Mouse (Mus musculus) intestine, embryonic 15.5 days (tissue): Measurements from ENCODE around the gene Mdk. TPM values are rescaled to one million over a fixed set of nuclear protein-coding genes. Genes with fewer than 3 reads are reported as not detected.

ENCODE experiments used
- ATAC-seq: fragments of 200-750 bp; cut with Nextera tagmentation; 2 replicates; pipeline ENCODE4 v1.8.0; 2017; ENCODE audit warnings: moderate TSS enrichment, moderate library complexity
- H3K27ac ChIP-seq: fragments of 300-500 bp; sonication (generic); 2 replicates; pipeline ENCODE4 v1.5.1; 2015; ENCODE audit warnings: mild to moderate bottlenecking, inconsistent platforms
- H3K27me3 ChIP-seq: fragments of 300-500 bp; sonication (generic); replicated peaks from 2 replicates; pipeline ENCODE4 v1.6.1; 2015; ENCODE audit warnings: inconsistent platforms
- H3K36me3 ChIP-seq: fragments of 300-500 bp; sonication (generic); 2 replicates; pipeline ENCODE4 v1.6.1; 2015; ENCODE audit warnings: inconsistent platforms
- H3K4me1 ChIP-seq: fragments of 300-500 bp; sonication (generic); replicated peaks from 2 replicates; pipeline ENCODE4 v1.6.1; 2015; ENCODE audit warnings: inconsistent platforms
- H3K4me2 ChIP-seq: fragments of 300-500 bp; sonication (generic); replicated peaks from 2 replicates; pipeline ENCODE4 v1.6.1; 2015; ENCODE audit warnings: mild to moderate bottlenecking, inconsistent platforms
- H3K4me3 ChIP-seq: fragments of 300-500 bp; sonication (generic); replicated peaks from 2 replicates; pipeline ENCODE4 v1.5.1; 2015; ENCODE audit warnings: inconsistent platforms
- H3K9ac ChIP-seq: fragments of 300-500 bp; sonication (generic); 2 replicates; pipeline ENCODE4 v1.6.1; 2015; ENCODE audit warnings: inconsistent platforms
- H3K9me3 ChIP-seq: fragments of 300-500 bp; sonication (generic); 2 replicates; pipeline ENCODE4 v1.6.1; 2016; ENCODE audit warnings: inconsistent platforms
- WGBS: fragments of 180-500 bp; shearing (Covaris S2); methylation state at CpG from one replicate; pipeline ENCODE4 v1.1.7; 2015; 5-methylcytosine and 5-hydroxymethylcytosine counted together
- polyA plus RNA-seq: library from polyadenylated mRNA; unstranded; fragments of >200 nt; fragmentation: Nextera tagmentation; extraction: Ambion mirVana; gene quantifications from 2 replicates; pipeline ENCODE4 v1.2.1, GENCODE M21; 2015

The Mdk gene
- polyA plus RNA-seq, 1 experiment from 2014 or later = 652 TPM

GRCm38 (mm10) chr2:91927826-91928533 lies 4.1 kb downstream of the Mdk start:
- Histone ChIP-seq H3K27me3 (peaks cover 12% of the 10 kb centered on the region), H3K36me3 (no peaks in the 10 kb centered on the region), H3K27ac (no peak overlapping the region), H3K4me1 (peaks cover 44% of the 10 kb centered on the region), H3K9ac (no peak overlapping the region), H3K9me3 (no peaks in the 10 kb centered on the region), H3K4me2 (peak overlapping the region; percentile 46), H3K4me3 (no peak overlapping the region)
- WGBS = 44% methylated on average over 34 of the region's 34 CpGs
- ATAC-seq = no peak

- no peak within 1 kb of the TSS for H3K9ac ChIP-seq
- no peaks in the 10 kb centered on the region for H3K36me3 ChIP-seq
- peak within 1 kb of the TSS; percentile 46 for H3K4me2 ChIP-seq
- H3K4me3 ChIP-seq = no peak within 1 kb of the TSS
- ATAC-seq = no peak
- H3K27me3 ChIP-seq = peaks cover 22% of the 10 kb centered on the region
- H3K27ac ChIP-seq = no peak within 1 kb of the TSS
- 83% methylated on average over 3 of the region's 3 CpGs for WGBS
- no peaks in the 10 kb centered on the region for H3K9me3 ChIP-seq
- peaks cover 45% of the 10 kb centered on the region for H3K4me1 ChIP-seq
Observed at GRCm38 (mm10) chr2:91926949-91927348, 5.1 kb downstream of the Mdk start, which contains the start of gene Chrm4. TSS of gene Chrm4 (plus strand) at chr2:91927249.

GRCm38 (mm10) chr2:91925442-91925841 lies 6.7 kb downstream of the Mdk start:
- H3K9ac ChIP-seq = no peak overlapping the region
- no peak overlapping the region for H3K4me2 ChIP-seq
- no peak for ATAC-seq
- H3K27ac ChIP-seq = no peak overlapping the region
- peaks cover 46% of the 10 kb centered on the region for H3K4me1 ChIP-seq
- H3K9me3 ChIP-seq = no peaks in the 10 kb centered on the region
- no peak overlapping the region for H3K4me3 ChIP-seq
- WGBS = 74% methylated on average over 15 of the region's 15 CpGs
- H3K36me3 ChIP-seq = no peaks in the 10 kb centered on the region
- peaks cover 36% of the 10 kb centered on the region for H3K27me3 ChIP-seq

GRCm38 (mm10) chr2:91924726-91925125 lies 7.4 kb downstream of the Mdk start:
- no peak for ATAC-seq

GRCm38 (mm10) chr2:91923415-91924337 lies 8.4 kb downstream of the Mdk start:
- no peaks in the 10 kb centered on the region for H3K9me3 ChIP-seq
- H3K36me3 ChIP-seq = no peaks in the 10 kb centered on the region
- peak overlapping the region; percentile 54 for H3K4me3 ChIP-seq
- H3K27me3 ChIP-seq = peaks cover 37% of the 10 kb centered on the region
- H3K27ac ChIP-seq = no peak overlapping the region
- peak overlapping the region; percentile 10; the same call in 1 of the 2 replicates for H3K9ac ChIP-seq
- peaks cover 36% of the 10 kb centered on the region for H3K4me1 ChIP-seq
- 5% methylated on average over 54 of the region's 54 CpGs for WGBS
- peak; percentile 30; the same call in 1 of the 2 replicates for ATAC-seq
- H3K4me2 ChIP-seq = peak overlapping the region; percentile 98

More at GRCm38 (mm10) chr2:91924726-91925125, 7.4 kb downstream of the Mdk start:
- Histone ChIP-seq H3K4me3 (no peak overlapping the region), H3K27ac (no peak overlapping the region), H3K36me3 (no peaks in the 10 kb centered on the region), H3K27me3 (peaks cover 37% of the 10 kb centered on the region), H3K9me3 (no peaks in the 10 kb centered on the region), H3K9ac (no peak overlapping the region), H3K4me2 (no peak overlapping the region), H3K4me1 (peaks cover 40% of the 10 kb centered on the region)
- 91% methylated on average over 1 of the region's 1 CpGs for WGBS

GRCm38 (mm10) chr2:91922586-91923414 lies 9.3 kb downstream of the Mdk start:
- Histone ChIP-seq H3K9me3 (no peaks in the 10 kb centered on the region), H3K4me1 (peaks cover 30% of the 10 kb centered on the region), H3K27me3 (peaks cover 37% of the 10 kb centered on the region), H3K4me2 (peak overlapping the region; percentile 98), H3K9ac (no peak overlapping the region), H3K4me3 (peak overlapping the region; percentile 54), H3K36me3 (no peaks in the 10 kb centered on the region), H3K27ac (no peak overlapping the region)
- 3% methylated on average over 37 of the region's 37 CpGs for WGBS
- ATAC-seq = no peak

GRCm38 (mm10) chr2:91921790-91922570 lies 10.1 kb downstream of the Mdk start:
- Histone ChIP-seq H3K9me3 (no peaks in the 10 kb centered on the region), H3K9ac (peak overlapping the region; percentile 28; the same call in 1 of the 2 replicates), H3K36me3 (no peaks in the 10 kb centered on the region), H3K4me3 (peak overlapping the region; percentile 54), H3K4me2 (peak overlapping the region; percentile 98), H3K4me1 (peaks cover 29% of the 10 kb centered on the region), H3K27me3 (peaks cover 37% of the 10 kb centered on the region), H3K27ac (no peak overlapping the region)
- peak; percentile 48 for ATAC-seq
- under 1% methylated on average over 64 of the region's 64 CpGs for WGBS

- peaks cover 37% of the 10 kb centered on the region for H3K27me3 ChIP-seq
- H3K27ac ChIP-seq = no peak overlapping the region
- H3K9ac ChIP-seq = no peak overlapping the region
- no peaks in the 10 kb centered on the region for H3K9me3 ChIP-seq
- 3% methylated on average over 31 of the region's 31 CpGs for WGBS
- H3K4me3 ChIP-seq = peak overlapping the region; percentile 54
- H3K4me2 ChIP-seq = peak overlapping the region; percentile 98
- peaks cover 29% of the 10 kb centered on the region for H3K4me1 ChIP-seq
- peak; percentile 40; the same call in 1 of the 2 replicates for ATAC-seq
- H3K36me3 ChIP-seq = no peaks in the 10 kb centered on the region
Observed at GRCm38 (mm10) chr2:91921181-91921789, 10.8 kb downstream of the Mdk start.

- H3K27me3 ChIP-seq = peaks cover 37% of the 10 kb centered on the region
- peaks cover 29% of the 10 kb centered on the region for H3K4me1 ChIP-seq
- H3K36me3 ChIP-seq = no peaks in the 10 kb centered on the region
- H3K9ac ChIP-seq = no peak overlapping the region
- no peaks in the 10 kb centered on the region for H3K9me3 ChIP-seq
- H3K4me2 ChIP-seq = no peak overlapping the region
- H3K27ac ChIP-seq = no peak overlapping the region
- WGBS = 57% methylated on average over 4 of the region's 4 CpGs
- H3K4me3 ChIP-seq = no peak overlapping the region
- ATAC-seq = no peak
Observed at GRCm38 (mm10) chr2:91920130-91920529, 12.0 kb downstream of the Mdk start.

- H3K36me3 ChIP-seq = peaks cover 12% of the 10 kb centered on the region
- 86% methylated on average over 7 of the region's 7 CpGs for WGBS
Observed at GRCm38 (mm10) chr2:91917096-91917495, 15.0 kb downstream of the Mdk start.

More at GRCm38 (mm10) chr2:91917096-91917495, 15.0 kb downstream of the Mdk start:
- ATAC-seq = no peak
- no peak overlapping the region for H3K27ac ChIP-seq
- H3K9me3 ChIP-seq = no peaks in the 10 kb centered on the region
- peaks cover 11% of the 10 kb centered on the region for H3K4me1 ChIP-seq
- no peak overlapping the region for H3K9ac ChIP-seq
- no peak overlapping the region for H3K4me2 ChIP-seq
- H3K4me3 ChIP-seq = no peak overlapping the region
- H3K27me3 ChIP-seq = peaks cover 16% of the 10 kb centered on the region
